ENCODE assay signal across 9 mouse cellular contexts in the genomic region with DNA sequence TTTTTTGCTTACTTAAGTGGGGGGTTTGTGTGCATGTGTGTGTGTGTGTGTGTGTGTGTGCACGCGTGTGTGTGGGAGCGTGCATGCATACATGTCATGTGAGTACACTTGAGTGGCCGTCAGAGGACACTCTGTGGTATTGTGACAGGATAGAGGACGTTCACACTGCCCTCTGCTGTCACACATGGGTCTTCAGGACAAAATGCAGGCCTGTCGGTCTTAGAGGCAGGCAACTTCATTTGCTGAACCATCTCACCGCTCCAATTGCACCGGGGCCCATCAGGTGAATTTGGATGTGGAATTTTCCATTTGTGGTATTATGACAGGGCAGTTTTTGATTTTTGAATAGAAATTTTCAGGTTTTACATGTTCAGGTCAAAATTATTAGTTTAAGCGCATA. TPM values are rescaled to one million over a fixed set of nuclear protein-coding genes. Genes with fewer than 3 reads are reported as not detected.
DNase-seq lines count a peak whose midpoint lies in the region; ATAC-seq and TF ChIP-seq lines count a peak whose summit lies in the region.
"Had no signal": no experiment of that assay in that cellular context is flagged by ENCODE, and none has a peak within 500 bp of the region (broad histone marks: within the 10 kb centered on the region; RNA-seq: fewer than 3 reads in every experiment).

No protein-coding gene starts in this region.

- H3K36me3 ChIP-seq in forebrain, embryonic 12.5 days (replicated peaks), result peaks cover 30% of the 10 kb centered on the region
- peaks cover 49% of the 10 kb centered on the region for H3K36me3 ChIP-seq in forebrain, embryonic 13.5 days (ENCODE audit: poor library complexity, severe bottlenecking)

- no peak overlapping the region for H3K9ac ChIP-seq in forebrain, embryonic 12.5 days
- no peak overlapping the region for H3K9ac ChIP-seq in forebrain, embryonic 13.5 days
- H3K9ac ChIP-seq: stomach, embryonic 15.5 days had no signal

- peak overlapping the region; percentile 26; the same call in 1 of the 2 replicates for H3K4me2 ChIP-seq in forebrain, embryonic 12.5 days
- H3K4me2 ChIP-seq in forebrain, embryonic 13.5 days, result no peak overlapping the region
- H3K4me2 ChIP-seq: stomach, embryonic 15.5 days had no signal

- DNase-seq in spleen, postnatal 36 days (ENCODE audit: low spot score in 2 of 2), result peak; percentile 37 to 51
- DNase-seq in spleen, postnatal 14 days (ENCODE audit: low spot score in 2 of 2), result no peak
- DNase-seq in lung, postnatal 25 days (ENCODE audit: low spot score), result peak; percentile 52
- peak; percentile 43 to 44 for DNase-seq in thymus, postnatal 36 days
- DNase-seq in layer of hippocampus, adult 9-11 months, result no peak

- TF ChIP-seq POLR2A in embryonic fibroblast, embryonic 13.5 days (IDR thresholded peaks at IDR 0.05; ENCODE audit: low read depth, low read length), result no peak

- H3K9me3 ChIP-seq in forebrain, embryonic 12.5 days, result no peaks in the 10 kb centered on the region
- H3K9me3 ChIP-seq in forebrain, embryonic 13.5 days (replicated peaks), result no peaks in the 10 kb centered on the region
- H3K9me3 ChIP-seq: stomach, embryonic 15.5 days had no signal

- no peak overlapping the region for H3K27ac ChIP-seq in forebrain, embryonic 12.5 days
- no peak overlapping the region for H3K27ac ChIP-seq in forebrain, embryonic 13.5 days
- no peak overlapping the region for H3K27ac ChIP-seq in embryonic fibroblast, embryonic 13.5 days (ENCODE audit: insufficient read depth, low read length)
- H3K27ac ChIP-seq: stomach, embryonic 15.5 days had no signal

- ATAC-seq in forebrain, embryonic 12.5 days (ENCODE audit: low FRiP score), result no peak
- ATAC-seq in forebrain, embryonic 13.5 days, result no peak

- H3K4me3 ChIP-seq in forebrain, embryonic 12.5 days (replicated peaks), result no peak overlapping the region
- no peak overlapping the region for H3K4me3 ChIP-seq in forebrain, embryonic 13.5 days
- H3K4me3 ChIP-seq in embryonic fibroblast, embryonic 13.5 days (ENCODE audit: insufficient read depth, low read length), result no peak overlapping the region
- H3K4me3 ChIP-seq: stomach, embryonic 15.5 days had no signal

- 53% methylated on average over 9 of the region's 9 CpGs for WGBS in forebrain, embryonic 12.5 days
- WGBS in forebrain, embryonic 13.5 days, result 55% methylated on average over 9 of the region's 9 CpGs

- peak; percentile 58; the same call in 1 of the 2 replicates for TF ChIP-seq CTCF in embryonic fibroblast, embryonic 13.5 days (IDR thresholded peaks at IDR 0.05; ENCODE audit: borderline replicate concordance, insufficient read depth, low read length)

- H3K27me3 ChIP-seq in forebrain, embryonic 12.5 days, result no peaks in the 10 kb centered on the region
- H3K27me3 ChIP-seq in forebrain, embryonic 13.5 days, result no peaks in the 10 kb centered on the region
- H3K27me3 ChIP-seq: stomach, embryonic 15.5 days had no signal

- H3K4me1 ChIP-seq in forebrain, embryonic 12.5 days, result no peaks in the 10 kb centered on the region
- no peaks in the 10 kb centered on the region for H3K4me1 ChIP-seq in forebrain, embryonic 13.5 days
- peaks cover 6% of the 10 kb centered on the region for H3K4me1 ChIP-seq in embryonic fibroblast, embryonic 13.5 days (ENCODE audit: control insufficient read depth, insufficient read depth, low read length)
- H3K4me1 ChIP-seq: stomach, embryonic 15.5 days had no signal

RNA-seq across cellular contexts. Expression of gene Ifngr2, which starts 14.2 kb away (rescaled TPM):
- 27.9 and 31.9 TPM in 2 replicates for polyA plus RNA-seq in forebrain, embryonic 12.5 days (2016; fragmentation: Nextera tagmentation; extraction: Ambion mirVana)
- 44.9 and 63.0 TPM in 2 replicates for polyA plus RNA-seq in forebrain, embryonic 13.5 days (2015; fragmentation: Nextera tagmentation; extraction: Ambion mirVana)
- 85.7 and 104 TPM in 2 replicates for polyA plus RNA-seq in embryonic fibroblast, embryonic 13.5 days (2011; ENCODE audit: insufficient read length, low read depth, missing spikeins)

RNA-seq across cellular contexts. Expression of gene Tmem50b, which starts 36.5 kb away (rescaled TPM):
- 38.7 and 41.2 TPM in 2 replicates for polyA plus RNA-seq in forebrain, embryonic 12.5 days (2016; fragmentation: Nextera tagmentation; extraction: Ambion mirVana)
- 49.9 and 55.6 TPM in 2 replicates for polyA plus RNA-seq in forebrain, embryonic 13.5 days (2015; fragmentation: Nextera tagmentation; extraction: Ambion mirVana)
- 25.4 and 27.7 TPM in 2 replicates for polyA plus RNA-seq in embryonic fibroblast, embryonic 13.5 days (2011; ENCODE audit: insufficient read length, low read depth, missing spikeins)

RNA-seq across cellular contexts. Expression of gene Dnajc28, which starts 57.7 kb away (rescaled TPM):
- polyA plus RNA-seq in forebrain, embryonic 12.5 days (2016; fragmentation: Nextera tagmentation; extraction: Ambion mirVana), result 5.3 and 5.4 TPM in 2 replicates
- polyA plus RNA-seq in forebrain, embryonic 13.5 days (2015; fragmentation: Nextera tagmentation; extraction: Ambion mirVana), result 7.4 and 7.9 TPM in 2 replicates
- 1.6 and 2.0 TPM in 2 replicates for polyA plus RNA-seq in embryonic fibroblast, embryonic 13.5 days (2011; ENCODE audit: insufficient read length, low read depth, missing spikeins)

Comparison
In these comparisons a context has a peak if more than half of its experiments do, and no peak if none do; other contexts are left out.
1. DNase-seq: peak in spleen, postnatal 36 days (2 of 2), lung, postnatal 25 days (single experiment) and thymus, postnatal 36 days (2 of 2); none in spleen, postnatal 14 days (0 of 2) and layer of hippocampus, adult 9-11 months (single experiment).